Mouse (Mus musculus): ENCODE measurements around the gene Stk39.
"Not testable (repeated sequence)": the region's sequence is repeated elsewhere in the genome, so short reads cannot be mapped to it uniquely, and the experiment has no call there.

Stk39 gene

GRCm38 (mm10) chr2:68271301-68271700 is 200.8 kb downstream of the Stk39 start:
- DNase-seq: no peak

GRCm38 (mm10) chr2:68270836-68271235 is 201.2 kb downstream of the Stk39 start:
- DNase-seq: no peak

DNA sequence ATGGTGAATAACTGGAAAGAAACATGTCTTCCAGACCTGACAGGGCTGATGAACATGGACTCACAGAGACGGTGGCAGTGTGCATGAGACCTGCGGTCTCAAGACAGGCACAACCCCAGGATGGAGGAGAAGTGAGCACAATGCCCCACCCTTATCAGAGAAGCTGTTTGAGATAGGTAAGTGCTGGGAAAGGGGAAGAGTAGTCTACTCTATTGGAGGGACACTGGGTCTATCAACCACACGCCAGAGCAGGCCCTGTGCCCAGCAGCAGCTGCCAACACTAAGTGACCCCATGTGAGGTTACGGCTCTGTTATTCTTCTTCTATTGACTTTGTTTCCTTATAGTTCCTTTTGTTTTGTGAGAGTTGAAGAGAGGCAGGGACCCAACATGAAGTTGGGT is 202.4 kb downstream of the Stk39 start:
- no peak for DNase-seq

DNA sequence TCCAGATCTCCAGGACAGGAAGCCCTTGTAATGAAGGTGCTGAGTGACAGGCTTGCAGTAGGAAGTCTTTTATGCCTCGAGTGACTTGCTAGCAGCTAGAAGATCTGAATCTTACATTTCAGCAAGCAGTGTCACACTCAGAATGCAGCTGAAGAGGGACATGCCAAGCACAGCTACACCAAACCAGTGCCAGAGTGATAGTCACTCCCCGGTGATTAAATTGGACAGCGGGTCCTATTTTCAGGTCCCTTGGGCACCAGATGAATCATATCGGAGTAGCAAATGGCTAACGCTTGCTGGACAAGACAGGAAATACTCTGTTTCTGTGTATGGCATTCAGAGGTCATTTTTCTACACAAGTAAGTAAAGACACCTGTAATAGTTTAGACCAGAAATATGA is 207.2 kb downstream of the Stk39 start:
- DNase-seq: no peak

DNA sequence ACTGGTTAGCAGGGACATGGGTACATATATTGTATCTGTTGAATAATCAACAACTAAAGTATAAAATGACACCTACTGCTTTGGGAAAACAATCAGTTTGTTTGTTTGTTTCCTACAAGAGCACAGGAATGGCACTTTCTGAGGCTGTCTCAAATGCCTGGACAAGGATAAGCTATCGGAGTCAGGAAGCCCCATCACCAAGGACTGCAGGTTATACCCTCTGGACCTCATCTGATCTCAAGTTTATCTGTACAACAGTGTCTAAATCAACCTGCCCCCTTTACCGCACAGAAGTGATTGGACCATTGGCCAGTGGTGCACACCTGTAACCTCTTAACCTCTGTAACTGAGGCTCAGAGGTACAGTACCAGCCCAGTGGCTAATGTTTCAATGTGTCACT is 211.2 kb downstream of the Stk39 start:
- DNase-seq: no peak

GRCm38 (mm10) chr2:68257571-68257970 is 214.5 kb downstream of the Stk39 start:
- DNase-seq: no peak

DNA sequence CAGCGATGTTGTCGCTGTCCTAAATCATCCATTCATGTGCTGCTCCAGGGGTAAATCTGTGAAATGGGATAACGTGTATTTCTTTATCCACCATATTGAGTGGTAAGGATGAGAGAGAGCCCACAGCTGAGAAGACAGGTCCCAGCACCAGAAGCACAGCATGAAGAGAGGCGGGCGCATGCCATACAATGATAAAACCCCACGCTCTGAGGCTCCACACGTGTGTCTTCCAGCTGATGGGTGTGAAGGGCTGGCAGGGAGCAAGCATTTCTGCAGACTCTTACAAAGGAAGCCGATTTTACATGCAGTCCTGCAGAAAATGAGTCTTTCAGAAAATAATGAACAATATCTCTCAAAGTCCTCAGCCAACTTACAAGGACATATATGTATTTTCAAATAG is 215.6 kb downstream of the Stk39 start:
- DNase-seq: peak; percentile 49

- DNase-seq: no peak
These were observed 217.3 kb downstream of the Stk39 start for GRCm38 (mm10) chr2:68254756-68255155.

DNA sequence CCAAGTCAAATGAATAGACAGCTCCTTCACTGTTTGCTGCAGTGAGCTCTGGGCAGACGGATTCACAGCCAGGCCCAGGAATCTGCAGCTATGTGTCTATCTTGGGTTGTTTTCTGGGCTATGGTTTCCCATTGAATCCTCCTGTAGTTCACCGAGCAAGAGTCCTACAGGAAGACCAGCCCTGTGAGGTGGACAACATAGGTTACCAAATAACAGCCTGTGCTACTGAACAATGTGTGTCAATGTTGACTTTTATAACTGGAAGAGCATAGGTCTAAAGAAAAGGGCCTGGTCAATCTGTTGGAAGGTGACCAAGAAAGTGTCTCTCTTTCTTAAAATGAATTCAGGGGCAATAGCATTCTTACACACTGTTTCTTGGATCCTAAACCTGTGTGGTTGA is 218.8 kb downstream of the Stk39 start:
- DNase-seq: no peak

DNA sequence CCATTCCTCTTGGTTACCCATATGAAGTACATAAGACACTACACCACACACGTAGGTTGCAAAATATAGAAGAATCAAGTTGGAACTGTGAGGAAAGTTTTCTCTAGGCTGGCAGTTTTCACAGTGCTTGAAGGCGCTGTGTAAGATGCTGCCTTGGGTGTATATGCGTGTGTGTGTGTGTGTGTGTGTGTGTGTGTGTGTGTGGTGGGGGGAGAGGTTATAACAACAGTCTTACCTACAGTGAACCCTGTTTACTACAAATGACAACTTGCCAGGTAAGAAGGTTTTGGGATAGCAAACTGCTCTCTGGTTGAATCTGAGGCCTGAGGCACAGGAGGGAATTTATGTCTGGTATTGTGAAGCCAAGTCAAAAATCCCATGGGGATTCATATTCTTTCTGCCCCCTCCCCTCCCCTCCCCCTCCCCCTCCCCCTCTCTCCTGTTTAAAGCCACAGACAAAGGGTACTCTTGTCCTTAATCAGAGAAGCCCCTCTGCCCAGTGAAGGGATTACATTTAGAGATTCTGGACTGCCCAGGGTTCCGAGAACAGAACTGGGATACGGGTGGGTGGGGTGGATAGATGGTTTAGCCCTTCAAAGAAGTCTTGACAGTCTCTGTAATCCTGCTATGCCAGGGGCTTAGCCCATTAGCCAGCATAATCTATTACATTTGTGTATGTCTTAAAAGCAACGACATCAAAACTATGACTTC is 219.9 kb downstream of the Stk39 start:
- no peak for DNase-seq

- DNase-seq: no peak
These were observed 221.2 kb downstream of the Stk39 start for GRCm38 (mm10) chr2:68250897-68251296.

- DNase-seq: no peak
These were observed 222.1 kb downstream of the Stk39 start for GRCm38 (mm10) chr2:68249855-68250424.

DNA sequence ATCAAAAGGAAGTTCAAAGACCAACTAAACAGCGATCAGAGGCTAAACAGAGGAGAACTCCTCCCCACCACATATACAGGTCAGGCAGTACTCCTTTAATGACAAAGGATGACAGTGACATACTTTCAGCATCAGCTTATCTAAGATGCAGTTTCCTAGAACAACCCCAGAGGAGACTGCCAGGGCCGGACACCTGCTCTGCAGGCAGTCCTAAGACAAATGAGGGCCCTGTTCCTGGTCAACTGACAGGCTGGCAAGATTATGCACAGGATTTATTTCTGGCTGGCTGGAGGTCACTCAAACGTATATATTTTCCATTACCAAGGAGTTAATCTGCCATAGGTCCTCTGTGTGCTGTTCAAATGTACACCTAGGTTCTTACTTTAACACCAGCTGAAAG is 225.8 kb downstream of the Stk39 start:
- no peak for DNase-seq

GRCm38 (mm10) chr2:68244556-68244955 is 227.5 kb downstream of the Stk39 start:
- DNase-seq: no peak

DNA sequence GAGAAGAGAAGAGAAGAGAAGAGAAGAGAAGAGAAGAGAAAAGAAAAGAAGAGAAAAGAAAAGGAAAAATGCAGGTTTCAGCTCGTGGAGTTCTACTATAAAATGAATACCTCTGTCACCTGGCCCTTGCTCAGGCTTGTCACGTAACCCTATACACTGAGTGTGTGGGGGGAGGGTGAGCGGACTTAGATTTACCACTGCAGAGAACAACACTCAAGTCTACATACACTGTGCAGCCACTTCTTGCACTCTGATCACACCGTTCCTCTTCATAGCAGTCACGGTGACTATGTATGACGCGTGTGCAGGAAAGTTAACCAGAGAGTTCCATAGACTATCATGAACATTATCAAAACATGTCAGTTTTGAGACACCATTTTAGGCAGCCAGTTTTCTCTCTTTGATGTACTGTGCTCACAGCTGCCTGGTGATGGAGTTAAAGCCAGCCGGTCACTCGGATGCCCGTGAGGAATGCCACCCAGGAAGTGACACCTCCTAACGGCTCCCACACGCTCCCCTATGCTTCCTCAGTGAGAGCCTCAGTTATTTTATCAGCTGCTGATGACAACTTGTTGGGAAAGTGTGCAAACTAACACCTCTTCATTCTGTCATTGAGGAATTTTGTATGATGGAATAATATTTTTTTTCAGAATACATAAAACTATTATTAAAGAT is 228.1 kb downstream of the Stk39 start:
- no peak for DNase-seq

- no peak for DNase-seq
These were observed 228.8 kb downstream of the Stk39 start for GRCm38 (mm10) chr2:68243273-68243672.

- DNase-seq: no peak
These were observed 230.0 kb downstream of the Stk39 start for GRCm38 (mm10) chr2:68242069-68242468.

- no peak for DNase-seq
These were observed 230.4 kb downstream of the Stk39 start for GRCm38 (mm10) chr2:68241640-68242039.

- DNase-seq: not testable (repeated sequence)
These were observed 232.7 kb downstream of the Stk39 start for GRCm38 (mm10) chr2:68239415-68239814.

- DNase-seq: no peak
These were observed 239.1 kb downstream of the Stk39 start for GRCm38 (mm10) chr2:68232929-68233328.

GRCm38 (mm10) chr2:68229872-68230271 is 242.2 kb downstream of the Stk39 start:
- DNase-seq: no peak

GRCm38 (mm10) chr2:68229081-68229480 is 243.0 kb downstream of the Stk39 start:
- no peak for DNase-seq

DNA sequence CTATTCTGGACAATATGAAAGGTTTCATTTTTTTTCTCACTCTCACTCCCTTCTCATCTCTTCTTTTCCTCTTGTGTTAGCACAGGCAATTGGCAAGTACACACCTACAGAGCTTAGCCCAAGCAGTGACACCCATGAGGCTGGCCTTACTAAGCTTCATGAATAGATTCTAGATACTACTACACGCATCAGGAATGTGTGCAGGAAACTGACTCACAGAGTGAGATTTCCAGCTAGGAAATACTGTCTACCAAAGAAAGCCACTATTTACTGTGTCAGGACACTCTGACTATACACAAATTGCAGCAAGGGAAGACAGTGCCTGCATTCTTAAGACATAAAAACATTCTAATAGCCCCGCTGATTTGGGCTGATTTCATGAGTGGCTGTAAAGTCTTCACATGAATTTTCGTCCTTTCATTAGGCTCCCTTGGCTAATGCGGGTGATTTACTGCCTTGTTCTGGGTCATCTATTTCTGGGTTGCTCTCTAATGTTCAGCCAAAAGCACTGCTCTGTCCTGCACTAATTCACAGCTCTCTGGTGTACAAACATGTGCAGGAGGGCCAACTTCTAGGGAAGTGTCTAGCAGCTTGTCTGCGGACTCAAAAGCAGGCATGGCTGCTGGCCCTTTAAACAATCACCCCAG is 249.7 kb downstream of the Stk39 start:
- DNase-seq: peak; percentile 17

DNA sequence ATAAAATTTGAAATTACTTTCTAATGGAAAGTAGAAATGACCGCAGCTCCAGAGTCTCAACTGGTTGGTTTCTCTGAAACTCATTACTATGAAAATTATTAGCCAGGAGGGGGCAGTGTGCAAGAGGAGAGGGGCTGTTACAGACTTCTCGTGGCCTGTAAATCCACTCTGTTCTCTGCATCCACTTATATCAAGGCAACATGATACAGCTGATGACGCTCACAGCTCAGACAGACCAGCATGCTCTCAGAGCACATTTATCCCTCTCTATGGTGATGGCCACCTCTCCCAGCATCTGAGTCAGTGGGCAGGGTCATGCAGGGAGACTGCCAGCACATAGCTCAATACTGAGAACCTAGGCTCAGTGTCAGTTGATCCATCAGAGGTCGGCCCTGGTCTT is 250.8 kb downstream of the Stk39 start:
- no peak for DNase-seq

Data from layer of hippocampus, adult 9-11 months (tissue).